In genomic region chr4:75953349-75954060, GRCm38 (mm10) we compare ENCODE assay signal across 17 mouse cellular contexts.
DNase-seq lines count a peak whose midpoint lies in the region; ATAC-seq lines count a peak whose summit lies in the region.
"Had no signal": no experiment of that assay in that cellular context is flagged by ENCODE, and none has a peak within 500 bp of the region (broad histone marks: within the 10 kb centered on the region; RNA-seq: fewer than 3 reads in every experiment).

No protein-coding gene starts in this region.

- H3K27me3 ChIP-seq in kidney, embryonic 16.5 days (ENCODE audit: insufficient read depth, low read length): no peaks in the 10 kb centered on the region
- H3K27me3 ChIP-seq in liver, embryonic 12.5 days (replicated peaks): no peaks in the 10 kb centered on the region
- H3K27me3 ChIP-seq: liver, embryonic 15.5 days; midbrain, embryonic 12.5 days had no signal

- peak; percentile 16 to 36 for DNase-seq in heart, postnatal 10 days
- no peak for DNase-seq in heart, postnatal 25 days (ENCODE audit: low spot score)
- DNase-seq in lung, adult 18-20 months: peak; percentile 14 to 43
- DNase-seq in lung, postnatal 4 days: peak; percentile 48 to 68
- no peak for DNase-seq in gastrocnemius, postnatal 36 days
- DNase-seq in embryo, embryonic 9.5 days (ENCODE audit: extremely low spot score): no peak
- DNase-seq: cerebellum, adult 11-12 months; gastrocnemius, postnatal 10 days; layer of hippocampus, adult 9-11 months; right cerebral cortex, postnatal 25 days had no signal

- WGBS in kidney, embryonic 16.5 days: 69% methylated on average over 6 of the region's 6 CpGs
- WGBS in liver, embryonic 12.5 days (ENCODE audit: insufficient replicate concordance): 62% methylated on average over 6 of the region's 6 CpGs

- H3K4me2 ChIP-seq in kidney, embryonic 16.5 days (replicated peaks; ENCODE audit: low read depth, low read length): no peak overlapping the region
- H3K4me2 ChIP-seq in liver, embryonic 12.5 days: no peak overlapping the region
- H3K4me2 ChIP-seq: liver, embryonic 15.5 days; midbrain, embryonic 12.5 days had no signal

- intact Hi-C loops in heart, postnatal 10 days (cut with DNase I): no loop called here
- intact Hi-C loops in heart, postnatal 25 days (cut with DNase I): no loop called here
- intact Hi-C loops in gastrocnemius, postnatal 36 days (cut with DNase I): no loop called here

- no peaks in the 10 kb centered on the region for H3K9me3 ChIP-seq in kidney, embryonic 16.5 days (ENCODE audit: low read length)
- H3K9me3 ChIP-seq in liver, embryonic 12.5 days (replicated peaks): no peaks in the 10 kb centered on the region
- H3K9me3 ChIP-seq: liver, embryonic 15.5 days; midbrain, embryonic 12.5 days had no signal

- H3K4me3 ChIP-seq in kidney, embryonic 16.5 days (ENCODE audit: low read length): no peak overlapping the region
- no peak overlapping the region for H3K4me3 ChIP-seq in liver, embryonic 12.5 days
- H3K4me3 ChIP-seq: liver, embryonic 15.5 days; midbrain, embryonic 12.5 days; myocyte had no signal

- peaks cover 7% of the 10 kb centered on the region for H3K36me3 ChIP-seq in kidney, embryonic 16.5 days (ENCODE audit: insufficient read depth, low read length)
- no peaks in the 10 kb centered on the region for H3K36me3 ChIP-seq in liver, embryonic 12.5 days
- H3K36me3 ChIP-seq: liver, embryonic 15.5 days; midbrain, embryonic 12.5 days had no signal

- no peaks in the 10 kb centered on the region for H3K4me1 ChIP-seq in kidney, embryonic 16.5 days (ENCODE audit: insufficient read depth, low read length)
- H3K4me1 ChIP-seq in liver, embryonic 12.5 days: no peaks in the 10 kb centered on the region
- H3K4me1 ChIP-seq: liver, embryonic 15.5 days; midbrain, embryonic 12.5 days had no signal

- no peak overlapping the region for H3K9ac ChIP-seq in kidney, embryonic 16.5 days (replicated peaks; ENCODE audit: low read length)
- no peak overlapping the region for H3K9ac ChIP-seq in liver, embryonic 12.5 days
- H3K9ac ChIP-seq: liver, embryonic 15.5 days; midbrain, embryonic 12.5 days had no signal

- peak; percentile 51; the same call in 1 of the 2 replicates for ATAC-seq in kidney, embryonic 16.5 days (ENCODE audit: low FRiP score, low TSS enrichment)
- ATAC-seq in liver, embryonic 12.5 days: no peak
- ATAC-seq: forebrain, embryonic 14.5 days; hindbrain, postnatal 0 days had no signal

- H3K27ac ChIP-seq in kidney, embryonic 16.5 days (ENCODE audit: low read length): no peak overlapping the region
- no peak overlapping the region for H3K27ac ChIP-seq in liver, embryonic 12.5 days
- H3K27ac ChIP-seq: hindbrain, postnatal 0 days; liver, embryonic 15.5 days; midbrain, embryonic 12.5 days had no signal

Comparison
In these comparisons a context has a peak if more than half of its experiments do, and no peak if none do; other contexts are left out.
1. DNase-seq: peak in heart, postnatal 10 days (2 of 2), lung, adult 18-20 months (2 of 2) and lung, postnatal 4 days (2 of 2); none in heart, postnatal 25 days (single experiment), gastrocnemius, postnatal 36 days (0 of 2) and embryo, embryonic 9.5 days (single experiment).